Mouse (Mus musculus) embryonic facial prominence, embryonic 14.5 days (tissue): ENCODE results near the gene E330009J07Rik. TPM values are rescaled to one million over a fixed set of nuclear protein-coding genes. Genes with fewer than 3 reads are reported as not detected.
A peak's percentile ranks its signal among the peaks of the same experiment; 100 is the strongest.

Experiments
- ATAC-seq: fragments of 200-750 bp; cut with Nextera tagmentation; 2 replicates; pipeline ENCODE4 v1.8.0; 2017; ENCODE audit warnings: low read depth, moderate number of reproducible peaks, moderate TSS enrichment
- DNase-seq: peaks from one replicate; pipeline ENCODE4 v3.0.0-alpha.2; 2015; ENCODE audit warnings: low spot score
- H3K27ac ChIP-seq: fragments of 300-500 bp; sonication (generic); replicated peaks from 2 replicates; pipeline ENCODE4 v1.5.1; 2014; ENCODE audit warnings: low read depth, mild to moderate bottlenecking, low read length, moderate library complexity
- H3K27me3 ChIP-seq: fragments of 300-500 bp; sonication (generic); replicated peaks from 2 replicates; pipeline ENCODE4 v1.6.1; 2014; ENCODE audit warnings: low read length; ENCODE audit not compliant: control insufficient read depth, insufficient read depth
- H3K36me3 ChIP-seq: fragments of 300-500 bp; sonication (generic); 2 replicates; pipeline ENCODE4 v1.6.1; 2014; ENCODE audit warnings: low read length, mixed read lengths; ENCODE audit not compliant: control insufficient read depth, insufficient read depth
- H3K4me1 ChIP-seq: fragments of 300-500 bp; sonication (generic); 2 replicates; pipeline ENCODE4 v1.6.1; 2014; ENCODE audit warnings: antibody characterized with exemption, low read length; ENCODE audit not compliant: control insufficient read depth, insufficient read depth
- H3K4me2 ChIP-seq: fragments of 300-500 bp; sonication (generic); 2 replicates; pipeline ENCODE4 v1.6.1; 2014; ENCODE audit warnings: low read depth, mild to moderate bottlenecking, low read length, moderate library complexity, mixed read lengths
- H3K4me3 ChIP-seq: fragments of 300-500 bp; sonication (generic); 2 replicates; pipeline ENCODE4 v1.5.1; 2014; ENCODE audit warnings: low read depth, mild to moderate bottlenecking, low read length
- H3K9ac ChIP-seq: fragments of 300-500 bp; sonication (generic); 2 replicates; pipeline ENCODE4 v1.6.1; 2014; ENCODE audit warnings: low read depth, mild to moderate bottlenecking, low read length, moderate library complexity, mixed read lengths
- H3K9me3 ChIP-seq: fragments of 300-500 bp; sonication (generic); 2 replicates; pipeline ENCODE4 v1.6.1; 2016; ENCODE audit warnings: low read length; ENCODE audit not compliant: control insufficient read depth
- WGBS: fragments of 180-500 bp; shearing (Covaris S2); extraction: QIAGEN DNeasy Blood & Tissue Kit; methylation state at CpG from one replicate; pipeline ENCODE4 v1.1.7; 2014; 5-methylcytosine and 5-hydroxymethylcytosine counted together
- polyA plus RNA-seq: library from polyadenylated mRNA; unstranded; fragments of >200 nt; fragmentation: Nextera tagmentation; extraction: Ambion mirVana; gene quantifications from 2 replicates; pipeline ENCODE4 v1.2.1, GENCODE M21; 2014

Gene E330009J07Rik
- polyA plus RNA-seq, 1 experiment from 2014 or later, result 9.2 TPM

GRCm38 (mm10) chr6:40402031-40402430 lies 33.9 kb downstream of the E330009J07Rik start:
- H3K4me3 ChIP-seq, result no peak overlapping the region
- 0 out of 2 replicates have a peak, but pooled peaks cover 3% of the 10 kb centered on the region for H3K9me3 ChIP-seq
- ATAC-seq (no peak), DNase-seq (no peak)
- peaks cover 83% of the 10 kb centered on the region for H3K36me3 ChIP-seq
- no peaks in the 10 kb centered on the region for H3K27me3 ChIP-seq
- H3K4me2 ChIP-seq, result no peak overlapping the region
- H3K9ac ChIP-seq, result no peak overlapping the region; the same call in 1 of the 2 replicates
- H3K27ac ChIP-seq, result no peak overlapping the region
- WGBS, result 72% methylated on average over 2 of the region's 2 CpGs
- no peaks in the 10 kb centered on the region for H3K4me1 ChIP-seq

GRCm38 (mm10) chr6:40393213-40393612 lies 42.7 kb downstream of the E330009J07Rik start:
- Histone ChIP-seq H3K9me3 (no peaks in the 10 kb centered on the region), H3K9ac (no peak overlapping the region), H3K4me3 (no peak overlapping the region), H3K4me1 (no peaks in the 10 kb centered on the region), H3K27me3 (no peaks in the 10 kb centered on the region), H3K27ac (no peak overlapping the region), H3K4me2 (no peak overlapping the region), H3K36me3 (peaks cover 34% of the 10 kb centered on the region; the same call in 1 of the 2 replicates)
- peak; percentile 92 for ATAC-seq
- WGBS, result 40% methylated on average over 3 of the region's 3 CpGs
- DNase-seq, result peak; percentile 91

GRCm38 (mm10) chr6:40390975-40391374 lies 45.0 kb downstream of the E330009J07Rik start:
- Histone ChIP-seq H3K36me3 (peaks cover 38% of the 10 kb centered on the region; the same call in 1 of the 2 replicates), H3K9me3 (no peaks in the 10 kb centered on the region), H3K4me1 (no peaks in the 10 kb centered on the region), H3K4me3 (no peak overlapping the region), H3K27ac (no peak overlapping the region), H3K9ac (no peak overlapping the region), H3K27me3 (no peaks in the 10 kb centered on the region), H3K4me2 (no peak overlapping the region)
- WGBS, result 73% methylated on average over 1 of the region's 1 CpGs
- DNase-seq (no peak), ATAC-seq (no peak)

GRCm38 (mm10) chr6:40388660-40389059 lies 47.3 kb downstream of the E330009J07Rik start:
- DNase-seq (no peak), ATAC-seq (no peak)
- Histone ChIP-seq H3K36me3 (peaks cover 30% of the 10 kb centered on the region; the same call in 1 of the 2 replicates), H3K4me2 (no peak overlapping the region), H3K9ac (no peak overlapping the region), H3K27me3 (no peaks in the 10 kb centered on the region), H3K4me1 (no peaks in the 10 kb centered on the region), H3K27ac (no peak overlapping the region), H3K4me3 (no peak overlapping the region), H3K9me3 (no peaks in the 10 kb centered on the region)
- WGBS, result 91% methylated on average over 4 of the region's 4 CpGs

- Histone ChIP-seq H3K27ac (no peak overlapping the region), H3K4me3 (no peak overlapping the region), H3K9ac (no peak overlapping the region), H3K4me2 (no peak overlapping the region), H3K4me1 (no peaks in the 10 kb centered on the region), H3K9me3 (no peaks in the 10 kb centered on the region), H3K36me3 (peaks cover 26% of the 10 kb centered on the region; the same call in 1 of the 2 replicates), H3K27me3 (no peaks in the 10 kb centered on the region)
- no peak for ATAC-seq
- WGBS, result 65% methylated on average over 3 of the region's 3 CpGs
- no peak for DNase-seq
Measured at GRCm38 (mm10) chr6:40385682-40386081, 50.3 kb downstream of the E330009J07Rik start.

GRCm38 (mm10) chr6:40381908-40382307 lies 54.0 kb downstream of the E330009J07Rik start:
- H3K4me2 ChIP-seq, result no peak overlapping the region
- no peak overlapping the region for H3K9ac ChIP-seq
- H3K9me3 ChIP-seq, result no peaks in the 10 kb centered on the region
- no peaks in the 10 kb centered on the region for H3K27me3 ChIP-seq
- no peak overlapping the region for H3K4me3 ChIP-seq
- ATAC-seq (no peak), DNase-seq (no peak)
- H3K27ac ChIP-seq, result no peak overlapping the region
- H3K4me1 ChIP-seq, result no peaks in the 10 kb centered on the region
- H3K36me3 ChIP-seq, result peaks cover 26% of the 10 kb centered on the region
- 74% methylated on average over 4 of the region's 4 CpGs for WGBS

GRCm38 (mm10) chr6:40380181-40380580 lies 55.8 kb downstream of the E330009J07Rik start:
- H3K9ac ChIP-seq, result no peak overlapping the region
- 82% methylated on average over 3 of the region's 3 CpGs for WGBS
- H3K27ac ChIP-seq, result no peak overlapping the region
- no peak overlapping the region for H3K4me2 ChIP-seq
- H3K4me1 ChIP-seq, result no peaks in the 10 kb centered on the region
- H3K27me3 ChIP-seq, result no peaks in the 10 kb centered on the region
- peaks cover 17% of the 10 kb centered on the region for H3K36me3 ChIP-seq
- no peaks in the 10 kb centered on the region for H3K9me3 ChIP-seq
- H3K4me3 ChIP-seq, result no peak overlapping the region
- ATAC-seq (no peak), DNase-seq (no peak)

GRCm38 (mm10) chr6:40371031-40371430 lies 64.9 kb downstream of the E330009J07Rik start:
- Histone ChIP-seq H3K9me3 (no peaks in the 10 kb centered on the region), H3K4me3 (no peak overlapping the region), H3K9ac (no peak overlapping the region), H3K4me1 (no peaks in the 10 kb centered on the region), H3K27me3 (no peaks in the 10 kb centered on the region), H3K4me2 (no peak overlapping the region), H3K36me3 (peaks cover 16% of the 10 kb centered on the region; the same call in 1 of the 2 replicates), H3K27ac (no peak overlapping the region)
- DNase-seq (no peak), ATAC-seq (no peak)
- WGBS, result 93% methylated on average over 6 of the region's 6 CpGs

GRCm38 (mm10) chr6:40353360-40353759 lies 82.6 kb downstream of the E330009J07Rik start:
- DNase-seq, result no peak
- no peaks in the 10 kb centered on the region for H3K4me1 ChIP-seq
- no peak overlapping the region for H3K9ac ChIP-seq
- no peak for ATAC-seq
- H3K36me3 ChIP-seq, result peaks cover 25% of the 10 kb centered on the region
- H3K27ac ChIP-seq, result no peak overlapping the region
- no peaks in the 10 kb centered on the region for H3K27me3 ChIP-seq
- H3K4me2 ChIP-seq, result no peak overlapping the region
- H3K9me3 ChIP-seq, result no peaks in the 10 kb centered on the region
- no peak overlapping the region for H3K4me3 ChIP-seq
- 97% methylated on average over 7 of the region's 7 CpGs for WGBS
